Mouse (Mus musculus) B cell, adult 2 months (primary cell): ENCODE data around the gene Gm10719.
"Not testable (repeated sequence)": the region's sequence is repeated elsewhere in the genome, so short reads cannot be mapped to it uniquely, and the experiment has no call there.

Source experiments
- DNase-seq, 2 experiments: peaks; one replicate each; pipeline ENCODE4 v3.0.0; 2022

The Gm10719 gene

GRCm38 (mm10) chr9:3025653-3026052, 8.4 kb downstream of the Gm10719 start:
- peak; percentile 81 for DNase-seq

GRCm38 (mm10) chr9:3026136-3026535, 8.9 kb downstream of the Gm10719 start:
- DNase-seq = not testable (repeated sequence)

GRCm38 (mm10) chr9:3026741-3027140, 9.5 kb downstream of the Gm10719 start:
- not testable (repeated sequence) for DNase-seq

GRCm38 (mm10) chr9:3027200-3027599, 10.0 kb downstream of the Gm10719 start:
- not testable (repeated sequence) for DNase-seq

- peak; percentile 62 for DNase-seq
Measured at GRCm38 (mm10) chr9:3029276-3030000, 12.2 kb downstream of the Gm10719 start.

GRCm38 (mm10) chr9:3030677-3031318, 13.6 kb downstream of the Gm10719 start:
- not testable (repeated sequence) for DNase-seq

- DNase-seq = not testable (repeated sequence)
Measured at GRCm38 (mm10) chr9:3034299-3034698, 17.1 kb downstream of the Gm10719 start, which contains the start of gene Gm17535. Gene Gm17535 (plus strand): TSS chr9:3034599.

- not testable (repeated sequence) for DNase-seq
Measured at GRCm38 (mm10) chr9:3036577-3036976, 19.4 kb downstream of the Gm10719 start, which contains the start of gene Gm10715. Gene Gm10715 (plus strand): TSS chr9:3036877.

- DNase-seq = not testable (repeated sequence)
Measured at GRCm38 (mm10) chr9:3038161-3038560, 21.0 kb downstream of the Gm10719 start.
